Mouse (Mus musculus) liver, postnatal 0 days (tissue): ENCODE data around the gene Trim63.

Source experiments
- CTCF ChIP-seq: sonication (generic); IDR thresholded peaks from 2 replicates; pipeline ENCODE4 v1.5.1; 2016; ENCODE audit warnings: antibody characterized with exemption, low read depth
- EP300 ChIP-seq: IDR thresholded peaks from 2 replicates; pipeline ENCODE4 v1.6.1; 2016; ENCODE audit warnings: antibody characterized with exemption, low read depth, mild to moderate bottlenecking

- no peak for TF ChIP-seq CTCF
- TF ChIP-seq EP300 = no peak
Observed at GRCm38 (mm10) chr4:134374306-134374705, 59.4 kb downstream of the Trim63 start.
